Mouse (Mus musculus) olfactory bulb, adult 2 months (tissue): ENCODE data around the gene 9330182L06Rik.

Experiments
- CTCF ChIP-seq: fragments of 200-500 bp; IDR thresholded peaks from 2 replicates; pipeline ENCODE4 v1.5.1; 2012; ENCODE audit warnings: low read depth, mild to moderate bottlenecking, low read length, moderate library complexity; ENCODE audit not compliant: insufficient read depth
- POLR2A ChIP-seq: fragments of 200-500 bp; IDR thresholded peaks from 2 replicates; pipeline ENCODE4 v1.6.1; 2012; ENCODE audit warnings: mild to moderate bottlenecking, low read depth, low read length, moderate library complexity; ENCODE audit not compliant: insufficient read depth

DNA sequence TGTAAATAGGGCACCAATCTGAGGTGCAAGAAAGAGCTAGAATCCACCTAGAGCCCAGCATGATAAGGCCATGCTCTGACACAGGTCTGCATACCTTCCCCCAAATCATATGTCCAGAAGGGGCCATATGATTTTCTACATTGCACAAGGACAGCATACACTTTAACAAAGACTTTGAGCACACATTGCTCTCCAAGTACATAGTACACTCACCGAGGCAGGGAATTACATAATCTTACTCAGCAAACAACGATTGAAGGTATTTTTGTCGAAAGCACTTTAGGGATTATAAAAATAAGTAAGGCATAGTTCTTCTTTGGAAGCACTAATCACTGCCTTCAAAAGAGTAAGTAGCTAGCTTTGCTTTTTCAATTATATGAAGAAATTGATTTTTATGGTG, 7.1 kb downstream of the 9330182L06Rik start:
- TF ChIP-seq CTCF (no peak), POLR2A (no peak)
